Mouse (Mus musculus): Measurements from ENCODE around the gene Bbc3. TPM values are rescaled to one million over a fixed set of nuclear protein-coding genes. Genes with fewer than 3 reads are reported as not detected.
A peak's percentile ranks its signal among the peaks of the same experiment; 100 is the strongest.

The Bbc3 gene
- total and polyA plus RNA-seq, 3 experiments, result 2.9 to 9.3 TPM; not detected in 1

DNA sequence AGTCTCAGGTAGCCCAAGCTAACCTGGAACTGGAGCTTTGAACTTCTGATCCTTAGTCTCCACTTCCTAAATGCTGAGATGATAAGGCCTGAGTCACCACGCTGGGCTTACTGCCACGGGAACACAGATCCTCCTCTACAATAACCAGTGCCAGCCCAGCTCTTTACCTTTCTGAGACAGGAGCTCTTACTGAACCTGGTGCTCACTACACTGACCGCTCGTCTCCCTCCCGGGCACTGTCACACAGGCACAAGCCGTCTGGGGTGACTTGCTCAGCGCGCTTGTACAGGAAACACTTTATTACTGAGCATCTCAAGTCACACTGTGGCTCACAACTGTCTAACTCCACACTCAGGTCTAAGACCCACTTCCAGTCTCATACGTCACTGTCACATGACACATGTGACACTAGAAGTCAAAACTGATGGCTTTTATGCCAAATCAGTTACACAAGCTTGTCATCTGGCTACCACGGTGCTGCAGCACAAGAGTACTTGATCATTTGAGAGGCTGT is 58.0 kb downstream of the Bbc3 start:
- H3K4me1 ChIP-seq (ENCODE audit: control insufficient read depth in 1 of 2, insufficient read depth in 2 of 2, low read length in 2 of 2), result peaks cover 13 to 22% of the 10 kb centered on the region in 2 experiments
- H3K79me2 ChIP-seq (ENCODE audit: control insufficient read depth, insufficient read depth, low read length, poor library complexity), result peaks cover 3% of the 10 kb centered on the region; the same call in 1 of the 2 replicates
- no peak overlapping the region for H3K4me3 ChIP-seq (ENCODE audit: control insufficient read depth in 1 of 2, insufficient read depth in 1 of 2, low read depth in 2 of 2, low read length in 2 of 2)
- no peaks in the 10 kb centered on the region for H3K9me3 ChIP-seq (replicated peaks; ENCODE audit: insufficient read depth, low read length)
- TF ChIP-seq USF1 (IDR thresholded peaks at IDR 0.05; ENCODE audit: low read depth, low read length), result peak; percentile 48; the same call in 1 of the 2 replicates
- TF ChIP-seq SMC3 (IDR thresholded peaks at IDR 0.05; ENCODE audit: low read depth, low read length), result no peak
- TF ChIP-seq MYB (IDR thresholded peaks at IDR 0.05; ENCODE audit: low read depth, low read length), result no peak
- TF ChIP-seq HCFC1 (IDR thresholded peaks at IDR 0.05; ENCODE audit: low read depth, low read length), result no peak
- peak in 1 of 2 experiments; percentile 75; a peak in 2 of 4 replicates for TF ChIP-seq EP300 (IDR thresholded peaks at IDR 0.05; ENCODE audit: low read depth in 1 of 2, low read length in 2 of 2)
- no peak for TF ChIP-seq BHLHE40 (IDR thresholded peaks at IDR 0.05; ENCODE audit: borderline replicate concordance, low read depth, low read length)
- TF ChIP-seq UBTF (IDR thresholded peaks at IDR 0.05; ENCODE audit: borderline replicate concordance, insufficient read depth, low read depth, low read length), result no peak
- TF ChIP-seq TAL1 (IDR thresholded peaks at IDR 0.05; ENCODE audit: low read length), result no peak
- TF ChIP-seq MAZ (IDR thresholded peaks at IDR 0.05; ENCODE audit: low read depth, low read length), result no peak
- TF ChIP-seq ELF1 (IDR thresholded peaks at IDR 0.05; ENCODE audit: low read depth, low read length), result no peak
- no peak for TF ChIP-seq ZC3H11A (IDR thresholded peaks at IDR 0.05; ENCODE audit: low read depth, low read length)
- TF ChIP-seq JUND (IDR thresholded peaks at IDR 0.05; ENCODE audit: low read depth, low read length), result 0 out of 2 replicates have a peak, but pooled peaks have one; percentile 49
- TF ChIP-seq ZMIZ1 (IDR thresholded peaks at IDR 0.05; ENCODE audit: low read depth, low read length), result no peak
- TF ChIP-seq TCF12 (IDR thresholded peaks at IDR 0.05; ENCODE audit: low read depth, low read length), result no peak
- no peak for TF ChIP-seq ZNF384 (IDR thresholded peaks at IDR 0.05; ENCODE audit: low read depth, low read length)
- TF ChIP-seq E2F4 (IDR thresholded peaks at IDR 0.05; ENCODE audit: borderline replicate concordance, low read depth, low read length), result no peak
- no peak for TF ChIP-seq NELFE (IDR thresholded peaks at IDR 0.05; ENCODE audit: low read depth, low read length)
- peak; percentile 59 for TF ChIP-seq GATA1 (IDR thresholded peaks at IDR 0.05; ENCODE audit: low read depth, low read length)
- peak overlapping the region; percentile 43 for H3K27ac ChIP-seq (ENCODE audit: control insufficient read depth, low read depth, low read length)
- no peaks in the 10 kb centered on the region for H3K27me3 ChIP-seq (ENCODE audit: control insufficient read depth in 1 of 2, insufficient read depth in 2 of 2, low read length in 2 of 2)
- H3K9ac ChIP-seq (ENCODE audit: control insufficient read depth, low read depth, low read length, poor library complexity, severe bottlenecking), result no peak overlapping the region
- peaks cover 27 to 52% of the 10 kb centered on the region in 2 experiments for H3K36me3 ChIP-seq (ENCODE audit: control insufficient read depth in 1 of 2, insufficient read depth in 2 of 2, low read length in 2 of 2)
- peak; percentile 88 for DNase-seq (ENCODE audit: low read depth, low spot score)

DNA sequence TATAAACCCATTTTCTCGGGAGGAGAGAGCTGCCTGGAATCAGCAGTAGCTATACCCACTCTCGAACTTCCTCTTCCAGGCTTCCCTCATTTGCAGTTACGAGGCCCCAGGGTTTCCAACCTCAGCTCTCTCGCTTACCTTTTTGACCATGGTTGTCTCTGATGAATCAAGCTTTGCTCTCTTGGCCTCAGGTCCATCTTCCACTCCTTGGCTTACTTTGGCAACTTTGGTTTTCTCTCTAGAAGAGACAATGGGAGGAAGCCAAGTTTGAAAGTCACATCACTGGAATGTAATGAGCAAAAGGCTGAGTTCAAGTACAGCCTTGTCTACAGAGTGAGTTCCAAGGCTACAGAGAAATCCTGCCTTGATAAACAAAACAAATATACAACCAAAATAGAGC is 58.5 kb downstream of the Bbc3 start:
- H3K9me3 ChIP-seq (replicated peaks; ENCODE audit: insufficient read depth, low read length), result no peaks in the 10 kb centered on the region
- H3K27ac ChIP-seq (ENCODE audit: control insufficient read depth, low read depth, low read length), result peak overlapping the region; percentile 43

More for the DNA sequence above, 58.5 kb downstream of the Bbc3 start:
- H3K4me1 ChIP-seq (ENCODE audit: control insufficient read depth in 1 of 2, insufficient read depth in 2 of 2, low read length in 2 of 2), result peaks cover 13 to 22% of the 10 kb centered on the region in 2 experiments
- H3K36me3 ChIP-seq (ENCODE audit: control insufficient read depth in 1 of 2, insufficient read depth in 2 of 2, low read length in 2 of 2), result peaks cover 28 to 53% of the 10 kb centered on the region in 2 experiments
- H3K79me2 ChIP-seq (ENCODE audit: control insufficient read depth, insufficient read depth, low read length, poor library complexity), result peaks cover 3% of the 10 kb centered on the region; the same call in 1 of the 2 replicates
- TF ChIP-seq POLR2AphosphoS2 (IDR thresholded peaks at IDR 0.05; ENCODE audit: low read length) (no peak), BHLHE40 (IDR thresholded peaks at IDR 0.05; ENCODE audit: borderline replicate concordance, low read depth, low read length) (no peak), CTCF (IDR thresholded peaks at IDR 0.05 in 2 of 3, conservative IDR thresholded peaks at IDR 0.05 in 1 of 3; ENCODE audit: control insufficient read depth in 1 of 3, insufficient read depth in 1 of 3, low read depth in 2 of 3, low read length in 3 of 3, poor library complexity in 1 of 3, severe bottlenecking in 1 of 3) (no peak), RCOR1 (IDR thresholded peaks at IDR 0.05; ENCODE audit: low read depth, low read length) (no peak), TAL1 (IDR thresholded peaks at IDR 0.05; ENCODE audit: low read length) (no peak), MAFK (IDR thresholded peaks at IDR 0.05; ENCODE audit: borderline replicate concordance, low read depth, low read length) (no peak), MAZ (IDR thresholded peaks at IDR 0.05; ENCODE audit: low read depth, low read length) (no peak), USF1 (IDR thresholded peaks at IDR 0.05; ENCODE audit: low read depth, low read length) (no peak), NRF1 (IDR thresholded peaks at IDR 0.05; ENCODE audit: insufficient read depth, low read depth, low read length, poor library complexity, severe bottlenecking) (no peak), POLR2AphosphoS5 (IDR thresholded peaks at IDR 0.05; ENCODE audit: borderline replicate concordance, low read depth, low read length) (no peak), POLR2A (IDR thresholded peaks at IDR 0.05; ENCODE audit: control insufficient read depth in 1 of 2, insufficient read depth in 1 of 2, low read depth in 1 of 2, low read length in 2 of 2, poor library complexity in 1 of 2) (no peak), ZC3H11A (IDR thresholded peaks at IDR 0.05; ENCODE audit: low read depth, low read length) (no peak), MYC (IDR thresholded peaks at IDR 0.05; ENCODE audit: low read depth, low read length) (no peak), GATA1 (IDR thresholded peaks at IDR 0.05; ENCODE audit: low read depth, low read length) (no peak), MEF2A (IDR thresholded peaks at IDR 0.05; ENCODE audit: extremely low read depth, insufficient replicate concordance, low read depth, low read length, poor library complexity, severe bottlenecking) (no peak), E2F4 (IDR thresholded peaks at IDR 0.05; ENCODE audit: borderline replicate concordance, low read depth, low read length) (no peak), CHD2 (IDR thresholded peaks at IDR 0.05; ENCODE audit: low read length) (no peak), CHD1 (IDR thresholded peaks at IDR 0.05; ENCODE audit: low read depth, low read length) (no peak), TBP (IDR thresholded peaks at IDR 0.05; ENCODE audit: low read depth, low read length) (no peak)
- H3K4me3 ChIP-seq (ENCODE audit: control insufficient read depth in 1 of 2, insufficient read depth in 1 of 2, low read depth in 2 of 2, low read length in 2 of 2), result no peak overlapping the region
- no peaks in the 10 kb centered on the region for H3K27me3 ChIP-seq (ENCODE audit: control insufficient read depth in 1 of 2, insufficient read depth in 2 of 2, low read length in 2 of 2)
- no peak overlapping the region for H3K9ac ChIP-seq (ENCODE audit: control insufficient read depth, low read depth, low read length, poor library complexity, severe bottlenecking)
- peak; percentile 39 for DNase-seq (ENCODE audit: low read depth, low spot score)
